Mouse (Mus musculus): Measurements from ENCODE around the gene Nprl3.
"Not testable (repeated sequence)": the region's sequence is repeated elsewhere in the genome, so short reads cannot be mapped to it uniquely, and the experiment has no call there.

The Nprl3 gene

GRCm38 (mm10) chr11:32225222-32226104 lies 42.0 kb downstream of the Nprl3 start:
- peak; percentile 45 for DNase-seq (ENCODE audit: low spot score)

GRCm38 (mm10) chr11:32224468-32225139 lies 42.9 kb downstream of the Nprl3 start:
- DNase-seq (ENCODE audit: low spot score): peak; percentile 91

GRCm38 (mm10) chr11:32223297-32223967 lies 44.1 kb downstream of the Nprl3 start:
- no peak for DNase-seq (ENCODE audit: low spot score)

GRCm38 (mm10) chr11:32222570-32223194 lies 44.8 kb downstream of the Nprl3 start:
- peak; percentile 29 for DNase-seq (ENCODE audit: low spot score)

- peak; percentile 63 for DNase-seq (ENCODE audit: low spot score)
Measured at GRCm38 (mm10) chr11:32221951-32222409, 45.5 kb downstream of the Nprl3 start, which contains the start of gene Rhbdf1. Gene Rhbdf1 (minus strand): TSS chr11:32222300.

GRCm38 (mm10) chr11:32221225-32221950 lies 46.1 kb downstream of the Nprl3 start:
- peak; percentile 69 for DNase-seq (ENCODE audit: low spot score)

- no peak for DNase-seq (ENCODE audit: low spot score)
Measured at GRCm38 (mm10) chr11:32220607-32221224, 46.8 kb downstream of the Nprl3 start.

- no peak for DNase-seq (ENCODE audit: low spot score)
Measured at GRCm38 (mm10) chr11:32219287-32219686, 48.2 kb downstream of the Nprl3 start.

- no peak for DNase-seq (ENCODE audit: low spot score)
Measured at GRCm38 (mm10) chr11:32218501-32219050, 48.9 kb downstream of the Nprl3 start.

GRCm38 (mm10) chr11:32216851-32217250 lies 50.7 kb downstream of the Nprl3 start:
- peak; percentile 77 for DNase-seq (ENCODE audit: low spot score)

GRCm38 (mm10) chr11:32215372-32216162 lies 51.9 kb downstream of the Nprl3 start:
- peak; percentile 58 for DNase-seq (ENCODE audit: low spot score)

- no peak for DNase-seq (ENCODE audit: low spot score)
Measured at GRCm38 (mm10) chr11:32210623-32211022, 56.9 kb downstream of the Nprl3 start.

- DNase-seq (ENCODE audit: low spot score): peak; percentile 98
Measured at GRCm38 (mm10) chr11:32205058-32205873, 62.2 kb downstream of the Nprl3 start, which contains the start of gene Snrnp25. Gene Snrnp25 (plus strand): TSS chr11:32205415.

- DNase-seq (ENCODE audit: low spot score): no peak
Measured at GRCm38 (mm10) chr11:32201922-32202685, 65.4 kb downstream of the Nprl3 start.

GRCm38 (mm10) chr11:32200992-32201391 lies 66.5 kb downstream of the Nprl3 start:
- DNase-seq (ENCODE audit: low spot score): not testable (repeated sequence)

GRCm38 (mm10) chr11:32200075-32200601 lies 67.4 kb downstream of the Nprl3 start, which contains the start of gene Il9r:
Gene Il9r (minus strand): TSS chr11:32200279.
- no peak for DNase-seq (ENCODE audit: low spot score)

GRCm38 (mm10) chr11:32199230-32199629 lies 68.3 kb downstream of the Nprl3 start:
- no peak for DNase-seq (ENCODE audit: low spot score)

Measured in lung, postnatal 25 days (tissue).